Mouse (Mus musculus) C2C12 (cell line): ENCODE measurements around the gene Tmem233. TPM values are rescaled to one million over a fixed set of nuclear protein-coding genes. Genes with fewer than 3 reads are reported as not detected.
A peak's percentile ranks its signal among the peaks of the same experiment; 100 is the strongest.

ENCODE experiments used
- H3K27me3 ChIP-seq: one replicate; pipeline ENCODE4 v1.6.1; 2011; ENCODE audit not compliant: control insufficient read depth, insufficient read depth, insufficient read length
- H3K36me3 ChIP-seq: one replicate; pipeline ENCODE4 v1.6.1; 2011; ENCODE audit not compliant: control insufficient read depth, insufficient read depth
- H3K4me3 ChIP-seq: one replicate; pipeline ENCODE4 v1.5.1; 2011; ENCODE audit warnings: mild to moderate bottlenecking, control low read depth; ENCODE audit not compliant: poor library complexity, insufficient read depth, severe bottlenecking
- H3K79me2 ChIP-seq: one replicate; pipeline ENCODE4 v1.6.1; 2011; ENCODE audit not compliant: control insufficient read depth, insufficient read depth
- H3K79me3 ChIP-seq: one replicate; pipeline ENCODE4 v1.6.1; 2011; ENCODE audit warnings: low read depth, control low read depth
- H3ac ChIP-seq: one replicate; pipeline ENCODE3; 2011; ENCODE audit warnings: low read depth; ENCODE audit not compliant: control insufficient read depth, insufficient read length
- CEBPB ChIP-seq: IDR thresholded peaks from one replicate; pipeline ENCODE4 v1.6.1; 2011; ENCODE audit warnings: low read depth, mild to moderate bottlenecking, control low read depth, moderate library complexity
- CTCF ChIP-seq: IDR thresholded peaks from one replicate; pipeline ENCODE4 v1.5.1; 2011; ENCODE audit not compliant: control insufficient read depth, insufficient read depth, insufficient read length
- FOSL1 ChIP-seq: IDR thresholded peaks from one replicate; pipeline ENCODE4 v1.8.0; 2011; ENCODE audit warnings: mild to moderate bottlenecking, low read length; ENCODE audit not compliant: poor library complexity, insufficient read depth, severe bottlenecking
- MAX ChIP-seq: IDR thresholded peaks from one replicate; pipeline ENCODE4 v1.6.1; 2011; ENCODE audit warnings: mild to moderate bottlenecking, control low read depth
- MYOD1 ChIP-seq: IDR thresholded peaks from one replicate; pipeline ENCODE4 v1.6.1; 2011; ENCODE audit warnings: low read depth; ENCODE audit not compliant: control insufficient read depth, insufficient read length
- MYOG ChIP-seq: IDR thresholded peaks from one replicate; pipeline ENCODE4 v1.6.1; 2011; ENCODE audit not compliant: control insufficient read depth, insufficient read length; ENCODE audit errors: extremely low read depth
- USF1 ChIP-seq: IDR thresholded peaks from one replicate; pipeline ENCODE4 v1.6.1; 2011; ENCODE audit warnings: low read depth, mild to moderate bottlenecking, control low read depth, moderate library complexity
- long read RNA-seq, 2 experiments: library from polyadenylated mRNA; unstranded; transcript quantifications; one replicate each; pipeline ENCODE4 v2.0.0; 2019 to 2020
- polyA plus RNA-seq: library from polyadenylated mRNA; unstranded; fragments of >200 nt; fragmentation: generic; extraction: Trizol; gene quantifications from one replicate; pipeline ENCODE4 v1.2.1, GENCODE M21; 2012; ENCODE audit warnings: missing spikeins

Tmem233 gene
- not detected for polyA plus RNA-seq
- long read RNA-seq, experiment 1, partial matches to known transcripts, result 0 of 1 reads
- long read RNA-seq, experiment 1, other reads (novel, unspliced or antisense), result 1 of 1 reads
- long read RNA-seq, experiment 2, result 0 reads

GRCm38 (mm10) chr5:116083081-116083480, at the start of gene Tmem233:
Gene Tmem233 (minus strand): TSS chr5:116083244.
- Histone ChIP-seq H3K4me3 (no peak within 1 kb of the TSS), H3K27me3 (peaks cover 9% of the 10 kb centered on the region), H3K36me3 (no peaks in the 10 kb centered on the region), H3K79me2 (no peaks in the 10 kb centered on the region), H3ac (no peak within 1 kb of the TSS), H3K79me3 (no peaks in the 10 kb centered on the region)
- TF ChIP-seq USF1 (no peak), MYOG (no peak), FOSL1 (no peak), CEBPB (no peak), MYOD1 (no peak), CTCF (no peak), MAX (no peak)

- H3K79me2 ChIP-seq, result no peaks in the 10 kb centered on the region
- H3K36me3 ChIP-seq, result no peaks in the 10 kb centered on the region
- H3K27me3 ChIP-seq, result peaks cover 4% of the 10 kb centered on the region
- H3K4me3 ChIP-seq, result no peak overlapping the region
- no peaks in the 10 kb centered on the region for H3K79me3 ChIP-seq
- TF ChIP-seq CTCF (peak; percentile 59), MAX (no peak), MYOD1 (no peak), USF1 (no peak)
- H3ac ChIP-seq, result no peak overlapping the region
Measured at GRCm38 (mm10) chr5:116123344-116123743, 40.3 kb upstream of the Tmem233 start.

GRCm38 (mm10) chr5:116116567-116116966, 33.5 kb upstream of the Tmem233 start:
- Histone ChIP-seq H3ac (no peak overlapping the region), H3K36me3 (no peaks in the 10 kb centered on the region), H3K79me3 (no peaks in the 10 kb centered on the region), H3K79me2 (no peaks in the 10 kb centered on the region), H3K4me3 (no peak overlapping the region), H3K27me3 (peaks cover 4% of the 10 kb centered on the region)
- TF ChIP-seq USF1, result no peak
- TF ChIP-seq MYOD1, result no peak
- peak; percentile 56 for TF ChIP-seq CTCF

- no peaks in the 10 kb centered on the region for H3K79me3 ChIP-seq
- no peak overlapping the region for H3K4me3 ChIP-seq
- TF ChIP-seq FOSL1, result no peak
- TF ChIP-seq MYOG, result no peak
- no peak for TF ChIP-seq USF1
- TF ChIP-seq CEBPB, result no peak
- no peak for TF ChIP-seq MYOD1
- no peak for TF ChIP-seq MAX
- TF ChIP-seq CTCF, result no peak
- no peaks in the 10 kb centered on the region for H3K27me3 ChIP-seq
- H3K79me2 ChIP-seq, result no peaks in the 10 kb centered on the region
- H3ac ChIP-seq, result no peak overlapping the region
- no peaks in the 10 kb centered on the region for H3K36me3 ChIP-seq
Measured at GRCm38 (mm10) chr5:116116110-116116509, 33.1 kb upstream of the Tmem233 start.

GRCm38 (mm10) chr5:116115071-116115834, 32.2 kb upstream of the Tmem233 start:
- H3K36me3 ChIP-seq, result no peaks in the 10 kb centered on the region

GRCm38 (mm10) chr5:116108651-116109050, 25.6 kb upstream of the Tmem233 start:
- H3K79me2 ChIP-seq, result no peaks in the 10 kb centered on the region
- H3K27me3 ChIP-seq, result no peaks in the 10 kb centered on the region
- no peak overlapping the region for H3K4me3 ChIP-seq
- H3K79me3 ChIP-seq, result no peaks in the 10 kb centered on the region
- TF ChIP-seq MYOG, result no peak
- no peak for TF ChIP-seq CTCF
- no peak for TF ChIP-seq MAX
- no peak for TF ChIP-seq MYOD1
- no peak for TF ChIP-seq FOSL1
- TF ChIP-seq CEBPB, result no peak
- no peak for TF ChIP-seq USF1
- H3K36me3 ChIP-seq, result no peaks in the 10 kb centered on the region
- H3ac ChIP-seq, result no peak overlapping the region

More at GRCm38 (mm10) chr5:116115071-116115834, 32.2 kb upstream of the Tmem233 start:
- H3K79me2 ChIP-seq, result no peaks in the 10 kb centered on the region
- TF ChIP-seq MYOD1, result no peak
- no peak for TF ChIP-seq USF1
- no peak for TF ChIP-seq FOSL1
- no peak for TF ChIP-seq MAX
- TF ChIP-seq CEBPB, result no peak
- TF ChIP-seq CTCF, result no peak
- TF ChIP-seq MYOG, result no peak
- no peak overlapping the region for H3K4me3 ChIP-seq
- H3K27me3 ChIP-seq, result no peaks in the 10 kb centered on the region
- no peaks in the 10 kb centered on the region for H3K79me3 ChIP-seq
- H3ac ChIP-seq, result no peak overlapping the region
